Mouse (Mus musculus) embryonic fibroblast, embryonic 13.5 days (primary cell): Measurements from ENCODE around the gene Dip2c.

Experiments
- CTCF ChIP-seq: IDR thresholded peaks from 2 replicates; pipeline ENCODE4 v1.5.1; 2011; ENCODE audit warnings: mild to moderate bottlenecking, control low read depth, low read length, moderate library complexity, borderline replicate concordance; ENCODE audit not compliant: insufficient read depth
- POLR2A ChIP-seq: IDR thresholded peaks from 2 replicates; pipeline ENCODE4 v1.6.1; 2011; ENCODE audit warnings: low read depth, mild to moderate bottlenecking, control low read depth, low read length, moderate library complexity

- TF ChIP-seq POLR2A (no peak), CTCF (no peak)
Measured at GRCm38 (mm10) chr13:9342696-9343095, 66.4 kb downstream of the Dip2c start.
